Mouse (Mus musculus) heart, embryonic 11.5 days (tissue): ENCODE data around the gene Hoxa9. TPM values are rescaled to one million over a fixed set of nuclear protein-coding genes. Genes with fewer than 3 reads are reported as not detected.

Experiments used
- ATAC-seq: fragments of 200-750 bp; cut with Nextera tagmentation; replicated peaks from 2 replicates; pipeline ENCODE4 v1.8.0; 2017; ENCODE audit warnings: moderate library complexity; ENCODE audit not compliant: insufficient number of reproducible peaks, low FRiP score, low TSS enrichment
- H3K27ac ChIP-seq: fragments of 300-500 bp; sonication (generic); 2 replicates; pipeline ENCODE4 v1.5.1; 2014; ENCODE audit warnings: mild to moderate bottlenecking, low read depth, low read length
- H3K27me3 ChIP-seq: fragments of 300-500 bp; sonication (generic); 2 replicates; pipeline ENCODE4 v1.6.1; 2014; ENCODE audit warnings: mild to moderate bottlenecking, low read length, mixed read lengths; ENCODE audit not compliant: control insufficient read depth, insufficient read depth
- H3K36me3 ChIP-seq: fragments of 300-500 bp; sonication (generic); 2 replicates; pipeline ENCODE4 v1.6.1; 2014; ENCODE audit warnings: mild to moderate bottlenecking, low read length, moderate library complexity, mixed read lengths; ENCODE audit not compliant: control insufficient read depth, insufficient read depth
- H3K4me1 ChIP-seq: fragments of 300-500 bp; sonication (generic); 2 replicates; pipeline ENCODE4 v1.6.1; 2014; ENCODE audit warnings: low read length; ENCODE audit not compliant: control insufficient read depth, insufficient read depth
- H3K4me2 ChIP-seq: fragments of 300-500 bp; sonication (generic); 2 replicates; pipeline ENCODE4 v1.6.1; 2014; ENCODE audit warnings: mild to moderate bottlenecking, moderate library complexity
- H3K4me3 ChIP-seq: fragments of 300-500 bp; sonication (generic); 2 replicates; pipeline ENCODE4 v1.5.1; 2014; ENCODE audit warnings: low read depth, low read length
- H3K9ac ChIP-seq: fragments of 300-500 bp; sonication (generic); 2 replicates; pipeline ENCODE4 v1.6.1; 2014; ENCODE audit warnings: mild to moderate bottlenecking, low read depth, low read length, moderate library complexity
- H3K9me3 ChIP-seq: fragments of 300-500 bp; sonication (generic); replicated peaks from 2 replicates; pipeline ENCODE4 v1.6.1; 2016; ENCODE audit warnings: low read length; ENCODE audit not compliant: control insufficient read depth
- WGBS: fragments of 180-500 bp; shearing (Covaris S2); extraction: QIAGEN DNeasy Blood & Tissue Kit; methylation state at CpG from one replicate; pipeline ENCODE4 v1.1.7; 2014; ENCODE audit not compliant: insufficient replicate concordance; 5-methylcytosine and 5-hydroxymethylcytosine counted together
- polyA plus RNA-seq: library from polyadenylated mRNA; unstranded; fragments of >200 nt; fragmentation: Nextera tagmentation; extraction: Ambion mirVana; gene quantifications from 2 replicates; pipeline ENCODE4 v1.2.1, GENCODE M21; 2014

Hoxa9 gene
- polyA plus RNA-seq, 1 experiment from 2014 or later = 0.29 TPM

- WGBS = under 1% methylated on average over 27 of the region's 27 CpGs
- Histone ChIP-seq H3K4me1 (peaks cover 5% of the 10 kb centered on the region; the same call in 1 of the 2 replicates), H3K27me3 (peaks cover 96% of the 10 kb centered on the region), H3K9me3 (no peaks in the 10 kb centered on the region), H3K36me3 (no peaks in the 10 kb centered on the region), H3K4me2 (no peak overlapping the region; the same call in 1 of the 2 replicates), H3K9ac (no peak overlapping the region), H3K4me3 (0 out of 2 replicates have a peak overlapping the region, but pooled peaks have one; percentile 4), H3K27ac (no peak overlapping the region)
- ATAC-seq = no peak
These were observed 17.9 kb upstream of the Hoxa9 start for GRCm38 (mm10) chr6:52248638-52249414.

DNA sequence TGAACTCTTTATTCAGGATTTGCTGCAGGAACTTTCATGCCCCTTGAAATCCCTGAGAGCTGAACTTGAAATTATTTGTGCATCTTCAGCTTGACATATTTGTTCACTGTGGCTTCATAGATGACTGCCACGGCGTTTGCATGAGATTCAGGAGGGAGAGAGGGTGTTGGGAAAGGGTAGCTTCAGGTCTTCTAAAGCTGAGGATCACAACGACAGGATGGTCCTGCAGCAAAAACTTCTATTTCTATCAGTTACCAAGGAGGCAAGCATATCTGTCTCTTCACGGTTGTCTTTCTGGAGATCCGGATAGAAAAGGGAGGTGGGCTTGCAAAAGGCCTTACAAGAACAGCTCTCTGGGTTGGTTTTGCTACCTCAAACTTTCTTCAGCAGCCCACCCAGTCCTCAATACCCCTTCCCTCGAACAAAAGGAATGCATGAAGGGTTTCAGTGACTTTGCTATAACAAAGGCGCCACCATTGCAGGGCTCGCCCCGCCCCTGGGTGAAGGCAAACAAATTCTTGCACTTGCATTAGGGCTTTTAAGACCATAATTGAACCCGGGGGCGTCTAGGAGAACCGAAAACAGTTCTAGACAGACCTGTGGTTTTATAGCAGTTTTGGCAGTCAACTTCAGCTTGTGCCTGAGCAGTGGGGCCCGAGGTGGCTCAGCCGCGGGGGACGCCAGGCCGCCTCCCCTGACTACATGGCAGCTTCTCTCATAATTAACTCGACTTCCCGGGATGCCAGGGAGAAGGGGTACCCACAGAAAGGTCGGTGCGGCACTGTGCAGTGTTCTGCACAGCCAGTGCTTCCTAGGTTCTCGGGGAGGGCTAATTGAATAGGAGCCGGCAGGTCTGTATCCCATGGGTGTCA lies 17.1 kb upstream of the Hoxa9 start:
- no peak for ATAC-seq
- Histone ChIP-seq H3K4me1 (peaks cover 5% of the 10 kb centered on the region; the same call in 1 of the 2 replicates), H3K27me3 (peaks cover 96% of the 10 kb centered on the region), H3K27ac (no peak overlapping the region), H3K4me3 (no peak overlapping the region), H3K9me3 (no peaks in the 10 kb centered on the region), H3K4me2 (no peak overlapping the region), H3K36me3 (no peaks in the 10 kb centered on the region), H3K9ac (no peak overlapping the region)
- WGBS = under 1% methylated on average over 23 of the region's 23 CpGs

DNA sequence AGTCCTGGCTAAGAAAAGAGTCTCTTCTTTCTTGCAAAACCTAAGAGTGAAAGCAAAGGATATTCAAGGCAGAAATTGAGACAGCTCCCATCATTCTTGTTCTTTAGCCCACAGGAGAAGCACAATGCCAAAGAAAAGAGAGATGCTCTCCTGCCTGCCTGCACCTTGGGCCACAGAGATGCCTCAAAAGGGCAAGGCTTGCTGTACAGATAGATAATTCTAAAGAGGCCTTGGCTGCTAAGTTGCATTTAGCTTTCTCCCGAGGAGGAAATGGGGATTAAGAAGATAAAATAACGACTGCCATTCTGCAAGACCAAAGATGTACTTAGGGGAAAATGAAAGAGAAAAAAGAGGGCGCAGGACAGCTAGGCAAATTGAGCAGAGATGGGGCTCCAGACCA lies 16.0 kb upstream of the Hoxa9 start:
- peaks cover 96% of the 10 kb centered on the region for H3K27me3 ChIP-seq
- H3K9me3 ChIP-seq = no peaks in the 10 kb centered on the region
- H3K27ac ChIP-seq = no peak overlapping the region

DNA sequence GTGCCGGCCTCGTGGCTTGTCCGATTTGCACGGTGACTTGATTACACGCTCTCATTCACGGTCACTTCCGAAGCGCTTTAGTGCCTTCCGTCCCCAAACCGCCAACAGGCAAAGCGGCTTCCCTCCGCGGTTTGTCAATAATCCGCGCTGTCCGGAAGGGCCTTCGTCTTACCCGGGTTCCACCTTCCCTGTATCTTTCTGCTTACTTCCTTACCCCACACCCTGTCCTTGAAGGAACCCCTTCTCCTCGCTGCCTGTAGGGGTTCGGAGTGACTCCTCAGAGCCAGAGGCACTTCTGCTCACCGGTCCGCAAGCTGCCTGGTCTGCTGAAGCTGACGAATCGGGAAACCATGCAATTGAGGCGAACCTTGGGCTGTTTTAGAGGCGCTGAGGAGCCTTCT lies 15.5 kb upstream of the Hoxa9 start:
- H3K4me2 ChIP-seq = no peak overlapping the region; the same call in 1 of the 2 replicates
- ATAC-seq = no peak
- H3K36me3 ChIP-seq = no peaks in the 10 kb centered on the region
- H3K9ac ChIP-seq = no peak overlapping the region
- H3K27me3 ChIP-seq = peaks cover 96% of the 10 kb centered on the region
- H3K4me3 ChIP-seq = no peak overlapping the region
- under 1% methylated on average over 26 of the region's 26 CpGs for WGBS
- peaks cover 5% of the 10 kb centered on the region; the same call in 1 of the 2 replicates for H3K4me1 ChIP-seq
- H3K9me3 ChIP-seq = no peaks in the 10 kb centered on the region
- no peak overlapping the region for H3K27ac ChIP-seq

More for the DNA sequence above, 16.0 kb upstream of the Hoxa9 start:
- 2% methylated on average over 3 of the region's 3 CpGs for WGBS
- Histone ChIP-seq H3K4me1 (peaks cover 5% of the 10 kb centered on the region; the same call in 1 of the 2 replicates), H3K4me3 (no peak overlapping the region), H3K36me3 (no peaks in the 10 kb centered on the region), H3K9ac (no peak overlapping the region), H3K4me2 (no peak overlapping the region)
- no peak for ATAC-seq

- Histone ChIP-seq H3K27ac (no peak within 1 kb of the TSS), H3K4me3 (peak within 1 kb of the TSS; percentile 25), H3K36me3 (no peaks in the 10 kb centered on the region), H3K4me1 (peaks cover 5% of the 10 kb centered on the region; the same call in 1 of the 2 replicates), H3K4me2 (peak within 1 kb of the TSS; percentile 27), H3K27me3 (peaks cover 96% of the 10 kb centered on the region), H3K9me3 (no peaks in the 10 kb centered on the region), H3K9ac (no peak within 1 kb of the TSS)
- 1% methylated on average over 20 of the region's 20 CpGs for WGBS
- no peak for ATAC-seq
These were observed 14.9 kb upstream of the Hoxa9 start, which contains the start of gene Hoxa11 for GRCm38 (mm10) chr6:52245757-52246142. Hoxa11 (minus strand) TSS chr6:52245810.

DNA sequence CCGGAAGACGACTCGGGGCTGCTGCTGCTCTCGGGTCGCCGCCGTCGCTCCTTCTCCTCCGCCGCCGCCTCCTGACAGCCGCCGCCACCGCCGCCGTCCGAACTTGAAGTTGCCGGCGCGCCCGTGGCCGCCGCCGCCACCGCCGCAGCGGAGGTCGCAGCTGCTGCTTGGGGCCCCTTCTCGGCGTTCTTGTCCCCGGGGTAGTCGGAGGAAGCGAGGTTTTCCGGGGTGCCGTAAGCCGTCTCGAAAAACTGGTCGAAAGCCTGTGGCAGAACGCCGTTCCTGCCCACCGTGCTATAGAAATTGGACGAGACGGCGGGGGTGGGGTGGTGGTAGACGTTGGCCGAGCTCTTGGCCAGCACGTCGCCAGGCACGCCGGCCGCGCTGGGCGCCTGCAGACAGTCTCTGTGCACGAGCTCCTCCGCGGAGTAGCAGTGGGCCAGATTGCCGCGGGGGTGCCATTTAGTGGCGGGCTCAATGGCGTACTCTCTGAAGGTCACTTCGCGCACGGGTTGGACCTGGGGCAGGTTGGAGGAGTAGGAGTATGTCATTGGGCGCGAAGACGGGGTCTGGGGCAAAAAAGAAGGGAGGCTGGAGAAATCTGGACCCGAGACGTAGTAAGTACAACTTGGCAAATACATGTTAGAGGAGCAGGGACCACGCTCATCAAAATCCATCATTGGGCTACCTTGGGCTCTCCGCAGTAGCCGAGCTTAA lies 14.3 kb upstream of the Hoxa9 start:
- no peak for ATAC-seq

DNA sequence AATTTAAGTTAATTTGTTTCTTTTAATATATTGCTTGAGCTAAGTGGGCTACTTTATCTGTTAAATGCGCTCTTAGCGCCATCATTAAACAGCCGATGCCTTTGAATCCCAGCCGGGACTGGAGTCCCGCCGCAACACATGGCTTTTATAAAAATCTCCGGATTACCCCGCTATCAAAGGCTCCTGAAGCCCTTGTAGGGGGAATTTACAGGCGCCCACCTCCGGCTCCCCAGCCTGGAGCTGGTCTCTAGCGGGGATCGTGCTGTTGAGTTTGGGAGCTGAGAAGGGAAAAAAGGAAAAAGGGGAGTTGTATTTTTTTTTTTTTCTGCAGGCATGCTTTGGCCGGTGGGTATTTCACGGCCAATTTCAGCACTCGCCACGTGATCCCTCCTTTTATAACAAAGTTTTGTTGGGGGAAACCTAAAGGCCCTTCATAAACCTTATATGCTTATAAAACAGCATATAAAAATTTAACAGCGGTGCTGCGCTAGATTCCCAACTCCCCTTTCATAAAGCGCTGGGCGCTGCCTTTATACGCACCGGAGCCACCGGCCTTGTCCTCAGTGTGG lies 13.7 kb upstream of the Hoxa9 start:
- WGBS = 2% methylated on average over 23 of the region's 23 CpGs
- Histone ChIP-seq H3K27me3 (peaks cover 97% of the 10 kb centered on the region), H3K9me3 (no peaks in the 10 kb centered on the region), H3K4me1 (peaks cover 5% of the 10 kb centered on the region; the same call in 1 of the 2 replicates), H3K36me3 (no peaks in the 10 kb centered on the region), H3K4me3 (peak overlapping the region; percentile 25), H3K4me2 (peak overlapping the region; percentile 27; the same call in 1 of the 2 replicates), H3K27ac (no peak overlapping the region), H3K9ac (no peak overlapping the region)
- no peak for ATAC-seq

More for the DNA sequence above, 14.3 kb upstream of the Hoxa9 start:
- peak overlapping the region; percentile 25 for H3K4me3 ChIP-seq
- H3K36me3 ChIP-seq = no peaks in the 10 kb centered on the region
- H3K4me1 ChIP-seq = peaks cover 5% of the 10 kb centered on the region; the same call in 1 of the 2 replicates
- no peaks in the 10 kb centered on the region for H3K9me3 ChIP-seq
- H3K27me3 ChIP-seq = peaks cover 97% of the 10 kb centered on the region
- 1% methylated on average over 71 of the region's 71 CpGs for WGBS
- H3K27ac ChIP-seq = no peak overlapping the region
- peak overlapping the region; percentile 27; the same call in 1 of the 2 replicates for H3K4me2 ChIP-seq
- no peak overlapping the region for H3K9ac ChIP-seq
